Mouse (Mus musculus) brain, embryonic 18.5 days (tissue): ENCODE data around the gene Gm20388.

Source experiments
- DNase-seq: peaks from one replicate; pipeline ENCODE4 v3.0.0-alpha.2; 2012; ENCODE audit warnings: low read depth, low spot score

Gm20388 gene

GRCm38 (mm10) chr8:122720070-122720729 lies 2809.6 kb downstream of the Gm20388 start:
- DNase-seq: no peak

- DNase-seq: no peak
These were observed 2810.4 kb downstream of the Gm20388 start for GRCm38 (mm10) chr8:122720811-122721640.

DNA sequence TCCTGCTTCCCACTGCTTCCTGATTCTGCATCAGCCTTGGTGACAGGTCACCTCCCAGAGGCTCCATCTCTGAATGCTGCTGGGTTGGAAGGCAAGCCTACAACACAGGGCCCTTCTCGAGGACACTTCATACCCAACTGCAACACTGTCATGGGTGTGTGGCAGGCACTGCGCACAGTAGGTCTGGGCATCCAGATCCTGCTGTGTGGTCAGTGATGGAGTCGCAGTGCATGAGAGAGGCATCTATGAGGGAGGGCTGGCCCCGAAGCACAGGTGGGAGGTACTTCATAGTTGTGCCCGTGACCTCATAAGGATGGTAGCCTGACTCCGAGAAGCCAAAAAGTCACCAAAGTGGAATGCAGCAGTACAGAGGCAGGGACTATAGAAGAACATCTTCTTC lies 2814.5 kb downstream of the Gm20388 start:
- DNase-seq: no peak

DNA sequence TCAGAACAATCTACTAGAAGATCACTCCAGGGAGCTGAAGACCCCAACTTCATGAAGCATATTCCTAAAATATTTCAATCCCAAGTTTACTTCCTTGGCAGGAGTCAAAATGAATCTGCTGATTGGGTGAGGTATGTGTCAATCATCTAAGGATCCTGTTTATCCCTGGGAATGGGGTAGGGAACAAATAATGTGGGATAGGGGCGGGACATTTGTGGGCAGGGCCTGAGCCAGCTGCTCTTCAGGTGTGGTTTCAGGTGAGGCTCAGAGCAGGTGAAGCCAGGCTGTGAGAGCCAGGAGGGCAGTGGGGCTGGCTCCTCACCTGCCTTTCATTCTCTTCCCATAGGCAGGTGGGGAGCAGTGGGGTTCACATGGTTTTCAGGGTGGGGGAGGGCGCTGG lies 2816.1 kb downstream of the Gm20388 start:
- DNase-seq: no peak

GRCm38 (mm10) chr8:122727412-122727811 lies 2816.8 kb downstream of the Gm20388 start:
- no peak for DNase-seq

- no peak for DNase-seq
These were observed 2818.0 kb downstream of the Gm20388 start for GRCm38 (mm10) chr8:122728630-122729029.

DNA sequence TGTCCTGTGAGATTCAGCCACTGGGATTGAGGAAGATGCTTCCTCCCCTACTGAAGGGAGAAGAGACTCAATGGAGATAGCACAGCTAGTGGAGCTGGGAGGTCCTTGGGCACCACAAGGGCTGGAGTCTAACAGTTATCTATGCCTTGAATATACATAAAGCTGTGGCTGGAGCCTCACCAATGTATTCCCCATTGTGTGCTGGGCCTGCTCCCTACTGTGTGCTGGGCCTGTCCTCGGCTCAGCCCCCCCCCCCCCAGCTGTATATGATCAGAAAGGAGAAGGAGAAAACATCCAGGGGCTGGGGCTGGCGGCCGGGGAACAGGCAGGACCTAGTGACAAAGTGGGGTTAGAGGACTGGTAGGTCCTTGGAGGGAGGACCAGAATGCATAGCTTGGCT lies 2824.5 kb downstream of the Gm20388 start:
- no peak for DNase-seq

DNA sequence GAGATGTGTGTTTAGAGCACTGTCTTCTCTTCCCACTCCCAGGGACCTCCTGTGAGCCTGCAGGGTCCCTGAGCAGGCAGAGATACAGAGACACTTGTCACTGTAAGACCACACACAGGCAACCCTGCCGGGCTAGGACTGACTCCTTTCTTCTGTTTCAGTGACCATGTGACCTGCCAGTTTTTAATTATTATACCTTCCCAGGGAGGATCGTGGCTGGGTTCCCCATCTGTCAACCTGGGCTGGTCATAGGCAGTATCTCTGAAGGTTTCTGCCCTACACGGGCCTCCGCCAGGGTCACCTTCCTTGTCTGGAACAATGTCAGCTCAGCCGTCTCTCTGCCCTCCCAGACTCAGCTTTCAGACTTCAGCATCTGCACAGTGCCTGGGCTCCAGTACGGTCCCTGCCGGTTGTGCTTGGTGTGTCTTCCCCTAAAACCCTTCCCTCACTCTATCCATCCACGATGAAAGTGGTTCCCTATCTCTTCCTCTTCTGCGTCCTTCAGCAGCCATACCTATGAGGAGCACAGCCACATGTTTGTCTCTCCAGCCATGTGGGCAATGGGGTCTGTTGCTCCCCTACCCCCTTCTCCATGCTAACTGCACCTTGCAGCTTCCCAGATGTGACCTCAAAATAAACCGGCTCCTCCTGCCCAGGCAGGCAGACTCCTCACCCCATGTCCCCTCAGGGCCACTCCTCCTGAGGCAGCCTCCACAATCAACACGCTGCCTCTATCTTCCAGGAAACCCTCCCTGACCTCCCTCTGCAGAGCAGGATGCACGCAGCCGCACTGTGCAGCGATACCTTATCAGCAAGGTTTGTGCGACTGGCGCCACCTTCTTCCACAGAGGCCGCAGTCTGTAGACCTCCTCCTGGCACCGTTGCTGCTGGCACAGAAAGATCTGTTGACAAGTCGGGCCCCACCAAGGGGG lies 2825.2 kb downstream of the Gm20388 start:
- DNase-seq: no peak

DNA sequence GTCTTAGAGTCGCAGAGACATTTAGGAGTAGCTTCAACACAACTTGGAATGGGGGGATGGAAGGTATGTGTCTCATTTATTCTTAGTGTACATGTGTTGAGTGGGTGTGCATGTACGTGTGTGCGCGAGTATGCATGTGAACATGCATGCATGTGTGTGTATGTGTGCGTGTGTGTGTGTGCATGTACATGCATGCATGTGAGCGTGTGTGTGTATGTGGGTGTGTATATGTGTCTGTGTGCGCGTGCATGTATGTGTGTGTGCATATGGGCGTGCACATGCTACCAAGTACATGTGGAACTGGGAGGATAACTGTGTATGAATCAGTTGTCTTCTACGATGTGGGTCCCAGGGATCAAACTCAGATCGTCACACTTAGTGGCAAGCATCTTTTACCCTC lies 2826.0 kb downstream of the Gm20388 start:
- DNase-seq: no peak

DNA sequence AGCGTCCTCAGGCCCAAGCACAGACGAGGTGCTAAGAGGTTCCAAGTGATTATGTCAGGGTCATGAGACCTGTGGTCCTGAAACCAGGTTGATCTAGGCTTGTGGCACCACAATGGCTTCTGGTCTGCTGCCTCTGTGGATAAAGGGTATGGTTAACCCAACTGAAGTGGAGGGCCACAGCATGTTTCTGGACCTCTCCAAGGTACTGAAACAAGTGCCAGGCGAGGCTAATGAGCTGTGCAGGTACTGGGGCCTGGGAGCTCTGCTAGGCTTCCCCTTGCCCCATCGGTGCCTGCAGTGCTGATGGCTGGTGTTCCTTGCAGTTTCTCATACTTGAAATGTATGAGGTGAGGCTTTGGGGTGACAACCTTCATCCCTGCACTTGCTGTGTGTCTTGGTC lies 2826.4 kb downstream of the Gm20388 start:
- no peak for DNase-seq

DNA sequence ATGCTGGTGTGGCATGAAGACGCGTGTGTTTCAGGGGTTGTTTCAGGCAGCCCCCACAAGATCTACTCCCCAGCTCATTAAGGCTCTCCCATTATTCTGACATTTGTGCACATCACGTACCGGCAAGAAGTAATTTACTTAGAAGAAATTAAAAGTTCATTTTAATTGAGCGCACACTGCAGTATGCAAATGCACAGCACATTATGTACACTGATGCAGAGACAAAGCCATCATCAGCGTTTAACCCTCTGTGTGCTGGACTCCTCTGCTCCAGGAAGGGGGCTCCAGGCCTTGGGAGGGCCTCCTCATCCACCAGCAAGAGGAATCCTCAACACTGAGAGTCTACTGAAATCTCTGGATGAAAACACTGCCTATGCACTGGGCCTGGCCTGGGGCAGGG lies 2827.2 kb downstream of the Gm20388 start:
- no peak for DNase-seq

DNA sequence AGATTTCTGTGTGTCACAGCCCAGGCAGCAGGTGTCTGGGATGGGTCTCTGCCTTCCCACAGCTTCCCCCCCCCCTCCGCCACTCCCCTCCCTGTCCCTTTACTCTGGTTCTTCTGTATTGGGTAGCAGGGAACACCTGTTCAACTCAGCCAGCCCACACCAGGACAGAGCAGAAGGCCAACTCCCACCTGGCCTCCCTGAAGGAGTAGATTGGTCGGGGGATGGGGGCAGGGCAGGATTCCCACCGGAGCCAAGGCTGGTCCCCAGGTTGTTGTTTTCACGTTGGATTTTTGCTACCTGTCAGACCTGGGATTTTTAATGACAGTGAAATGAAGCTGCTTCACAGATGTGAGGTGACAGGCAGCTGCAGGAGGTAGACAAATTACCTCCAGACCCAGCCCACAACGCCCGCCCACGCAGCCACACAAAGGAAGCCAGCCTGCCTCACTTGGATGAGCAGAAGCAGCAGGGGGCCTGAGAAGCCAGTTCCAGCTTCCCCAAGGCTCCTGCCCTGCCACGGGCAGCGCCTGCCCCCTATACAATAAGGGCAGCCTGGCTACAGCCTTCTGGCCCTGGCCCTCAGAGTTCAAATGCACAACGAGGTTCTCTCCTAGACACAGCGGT lies 2828.6 kb downstream of the Gm20388 start:
- no peak for DNase-seq

GRCm38 (mm10) chr8:122742471-122742870 lies 2831.8 kb downstream of the Gm20388 start:
- no peak for DNase-seq

DNA sequence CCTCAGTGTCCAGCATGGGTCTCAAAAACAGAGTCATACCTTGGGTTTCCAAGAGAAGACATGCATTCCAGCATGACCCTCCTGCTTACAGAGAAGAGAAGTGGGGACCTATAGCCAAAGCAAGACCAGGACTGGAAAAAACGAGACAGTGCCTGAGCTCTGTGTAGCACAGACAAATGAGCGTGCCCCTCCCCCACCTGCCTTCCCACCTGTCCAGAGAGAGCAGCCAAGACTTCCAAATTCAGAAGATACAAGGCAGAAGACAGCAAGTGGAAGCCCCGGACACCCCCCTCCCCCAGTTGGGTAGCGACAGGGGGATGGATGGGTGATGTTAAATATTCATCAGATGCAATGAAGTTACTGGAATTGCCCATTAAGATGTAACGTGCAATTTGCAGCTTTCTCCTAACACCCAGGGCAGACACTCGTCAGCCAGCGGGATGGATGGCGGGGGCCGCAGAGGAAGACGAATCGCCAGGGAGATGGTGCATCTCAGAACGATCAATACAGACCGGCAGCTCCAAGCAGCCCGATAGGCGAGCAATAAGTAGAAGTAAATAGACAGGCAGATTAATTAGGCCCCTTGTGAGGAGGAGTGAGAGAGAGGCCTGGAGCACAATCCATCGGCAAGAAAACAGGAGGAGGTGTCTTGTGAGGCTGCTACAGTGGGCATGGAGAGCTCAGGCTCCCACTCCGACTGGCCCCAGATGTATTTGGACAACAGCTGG lies 2834.5 kb downstream of the Gm20388 start:
- DNase-seq: no peak

DNA sequence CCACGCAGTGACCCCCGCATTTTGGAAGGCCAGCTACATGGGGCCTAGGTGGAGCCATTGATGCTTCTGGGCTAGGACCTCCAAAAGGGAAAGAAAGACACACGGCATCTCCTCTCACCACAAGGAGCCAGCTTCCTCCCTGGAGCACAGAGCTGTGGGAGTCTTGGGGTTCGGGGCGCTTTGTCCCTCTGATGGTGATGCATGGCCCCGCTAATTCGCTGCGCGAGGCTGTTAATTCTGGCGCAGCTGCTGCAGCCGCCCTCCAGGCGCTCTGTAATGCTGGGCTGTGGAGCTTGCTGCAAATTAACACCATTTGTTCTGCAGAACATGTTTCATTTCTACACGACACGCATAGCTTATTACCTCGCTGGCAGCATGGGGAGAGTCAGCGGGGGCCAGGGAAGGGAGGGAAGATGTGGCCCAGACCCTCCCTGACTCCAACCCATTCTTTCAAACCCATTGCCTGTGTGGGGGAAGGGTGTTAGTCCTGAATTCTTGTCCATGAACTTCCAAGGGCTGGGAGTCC lies 2835.2 kb downstream of the Gm20388 start:
- DNase-seq: no peak

- no peak for DNase-seq
These were observed 2835.8 kb downstream of the Gm20388 start for GRCm38 (mm10) chr8:122746439-122746838.

- no peak for DNase-seq
These were observed 2837.2 kb downstream of the Gm20388 start for GRCm38 (mm10) chr8:122747825-122748224.

GRCm38 (mm10) chr8:122749333-122749958 lies 2838.8 kb downstream of the Gm20388 start:
- no peak for DNase-seq

DNA sequence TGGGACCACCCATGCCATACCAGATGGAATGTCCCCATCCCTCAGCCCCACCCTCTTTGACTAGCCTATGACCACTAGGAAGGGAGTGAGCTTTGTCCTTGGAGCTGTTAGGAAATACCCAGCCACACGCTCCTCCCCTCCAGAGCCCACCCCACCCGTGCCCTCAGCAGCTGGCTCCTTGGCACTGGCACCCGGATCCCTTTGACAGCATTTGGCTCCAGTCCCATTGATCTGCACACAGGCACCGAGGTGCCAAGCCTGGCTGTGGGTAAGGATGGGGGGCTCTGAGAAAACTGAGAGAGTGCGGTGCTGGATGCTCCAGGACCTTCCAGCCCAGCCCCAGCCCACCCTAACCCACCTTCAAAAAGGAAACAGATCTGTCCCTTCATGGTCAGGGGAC lies 2840.7 kb downstream of the Gm20388 start:
- DNase-seq: peak; percentile 66

DNA sequence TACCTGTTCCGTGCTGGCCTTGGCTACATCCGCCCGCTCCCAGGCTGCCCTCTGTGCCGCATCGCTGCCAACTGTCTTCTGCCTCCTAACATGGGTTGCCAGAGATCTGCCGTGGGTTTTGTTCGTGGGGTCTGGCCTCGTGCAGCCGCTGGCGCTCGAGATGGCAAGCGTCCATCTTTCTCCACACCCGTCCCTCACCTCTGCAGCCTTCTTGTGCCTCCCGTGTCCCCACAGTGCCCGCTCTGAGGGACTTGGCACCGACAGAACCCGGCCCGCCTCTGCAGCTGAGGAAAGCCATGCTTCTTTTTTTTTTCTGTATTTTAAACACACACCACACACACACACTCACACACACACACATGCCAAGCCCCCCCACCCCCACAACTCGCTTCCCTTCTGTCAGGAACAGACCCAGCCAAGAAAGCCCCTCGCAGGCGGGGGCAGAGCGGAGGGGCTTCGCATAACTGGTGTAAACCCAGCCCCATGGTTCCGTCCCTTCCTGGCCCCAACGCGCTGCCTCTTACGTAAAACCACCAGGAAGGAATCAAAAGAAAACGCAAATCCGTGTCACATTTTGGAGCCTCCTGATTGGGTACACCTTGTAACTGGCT lies 2841.6 kb downstream of the Gm20388 start:
- DNase-seq: peak; percentile 69
